Mouse (Mus musculus) testis, adult 2 months (tissue): Measurements from ENCODE around the gene Recql5. TPM values are rescaled to one million over a fixed set of nuclear protein-coding genes. Genes with fewer than 3 reads are reported as not detected.
A peak's percentile ranks its signal among the peaks of the same experiment; 100 is the strongest.

Experiments used
- H3K27ac ChIP-seq: fragments of 200-500 bp; 2 replicates; pipeline ENCODE4 v1.5.1; 2012; ENCODE audit warnings: low read depth, low read length; ENCODE audit not compliant: control insufficient read depth, insufficient read depth
- H3K27me3 ChIP-seq: fragments of 200-500 bp; 2 replicates; pipeline ENCODE4 v1.6.1; 2012; ENCODE audit warnings: mild to moderate bottlenecking, low read length, moderate library complexity; ENCODE audit not compliant: control insufficient read depth, insufficient read depth
- H3K36me3 ChIP-seq: fragments of 200-500 bp; 2 replicates; pipeline ENCODE4 v1.6.1; 2012; ENCODE audit warnings: mild to moderate bottlenecking, low read length; ENCODE audit not compliant: control insufficient read depth, insufficient read depth
- H3K4me1 ChIP-seq: fragments of 200-500 bp; 2 replicates; pipeline ENCODE4 v1.6.1; 2012; ENCODE audit warnings: low read length; ENCODE audit not compliant: control insufficient read depth, insufficient read depth
- H3K4me3 ChIP-seq: fragments of 200-500 bp; 2 replicates; pipeline ENCODE4 v1.5.1; 2012; ENCODE audit warnings: low read depth, mild to moderate bottlenecking, low read length, moderate library complexity, mixed read lengths; ENCODE audit not compliant: control insufficient read depth
- CTCF ChIP-seq: fragments of 200-500 bp; IDR thresholded peaks from 2 replicates; pipeline ENCODE4 v1.5.1; 2012; ENCODE audit warnings: low read depth, mild to moderate bottlenecking, inconsistent platforms, low read length, moderate library complexity; ENCODE audit not compliant: control insufficient read depth, insufficient read depth, insufficient replicate concordance
- POLR2A ChIP-seq: fragments of 200-500 bp; IDR thresholded peaks from 2 replicates; pipeline ENCODE4 v1.6.1; 2012; ENCODE audit warnings: low read depth, mild to moderate bottlenecking, inconsistent platforms, low read length, moderate library complexity; ENCODE audit not compliant: control insufficient read depth
- polyA plus RNA-seq: library from polyadenylated mRNA; depleted of rRNA; stranded (reverse); fragments of >200 nt; gene quantifications from 2 replicates; pipeline ENCODE4 v1.2.3, GENCODE M21; 2012

Gene Recql5
- polyA plus RNA-seq, 1 experiment = 30.3 TPM

DNA sequence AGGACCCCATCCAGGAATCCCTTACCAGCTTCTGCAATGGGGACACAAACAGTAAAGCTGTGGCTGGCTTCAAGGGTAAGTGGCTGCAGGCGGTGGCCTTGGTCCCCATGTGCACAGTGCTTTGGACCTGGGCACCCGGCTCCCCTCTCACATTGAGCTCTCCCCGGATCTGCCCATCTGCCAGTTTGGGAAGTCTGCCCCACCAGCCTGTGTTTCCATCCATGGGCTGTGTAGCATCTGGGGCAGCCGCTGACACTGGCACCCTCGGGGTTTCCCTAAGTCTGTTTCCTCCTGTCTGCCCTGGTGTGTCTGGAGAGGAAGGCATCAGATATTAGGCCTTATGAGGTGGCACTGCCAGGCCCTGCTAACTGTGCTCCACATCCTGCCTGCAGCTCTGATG is 45.3 kb downstream of the Recql5 start:
- H3K27me3 ChIP-seq = no peaks in the 10 kb centered on the region
- H3K27ac ChIP-seq = no peak overlapping the region
- H3K4me1 ChIP-seq = peaks cover 3% of the 10 kb centered on the region
- TF ChIP-seq CTCF (no peak), POLR2A (no peak)
- no peak overlapping the region for H3K4me3 ChIP-seq
- H3K36me3 ChIP-seq = no peaks in the 10 kb centered on the region

DNA sequence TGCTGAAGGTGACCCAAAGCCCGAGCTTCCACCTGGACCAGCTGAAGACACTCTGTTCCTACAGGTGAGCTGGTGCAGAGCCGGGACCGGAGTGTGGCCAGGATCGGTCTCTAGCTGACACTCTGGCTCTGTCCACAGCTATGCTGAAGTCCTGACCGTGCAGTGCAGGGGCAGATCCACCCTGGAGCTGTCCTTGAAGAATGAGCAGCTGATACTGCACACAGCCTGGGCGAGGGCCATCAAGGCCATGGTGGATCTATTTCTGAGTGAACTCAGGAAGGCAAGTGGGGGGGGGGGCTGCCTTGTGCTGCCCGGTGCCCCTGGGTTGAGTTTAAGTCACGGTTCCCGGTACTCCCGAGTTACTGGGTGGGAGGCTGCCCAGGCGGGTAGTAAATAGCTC is 46.8 kb downstream of the Recql5 start:
- TF ChIP-seq CTCF (no peak), POLR2A (no peak)

DNA sequence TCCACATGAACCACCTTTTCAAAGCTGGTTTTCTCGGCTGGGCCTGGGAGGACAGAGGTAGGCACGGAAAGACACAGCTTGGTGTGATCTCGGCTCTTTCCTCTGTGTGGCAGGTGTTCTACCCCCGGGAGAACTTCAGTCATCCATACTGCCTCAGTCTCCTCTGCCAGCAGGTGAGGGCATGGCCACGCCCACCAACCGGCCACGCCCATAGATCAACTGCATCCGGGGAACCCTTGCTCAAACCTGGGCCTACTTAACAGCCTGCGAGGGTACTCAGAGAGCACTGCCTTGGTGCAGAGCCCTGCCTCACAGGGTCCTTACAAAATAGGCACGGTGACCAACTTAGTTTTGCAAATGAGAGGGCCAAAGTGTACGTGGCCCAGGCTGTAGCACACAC is 48.0 kb downstream of the Recql5 start:
- H3K36me3 ChIP-seq = no peaks in the 10 kb centered on the region
- no peaks in the 10 kb centered on the region for H3K27me3 ChIP-seq
- no peak overlapping the region for H3K27ac ChIP-seq
- H3K4me1 ChIP-seq = peaks cover 3% of the 10 kb centered on the region
- TF ChIP-seq CTCF (no peak), POLR2A (no peak)
- H3K4me3 ChIP-seq = no peak overlapping the region

More for the DNA sequence above, 46.8 kb downstream of the Recql5 start:
- Histone ChIP-seq H3K4me1 (peaks cover 3% of the 10 kb centered on the region), H3K36me3 (no peaks in the 10 kb centered on the region), H3K4me3 (no peak overlapping the region), H3K27ac (no peak overlapping the region), H3K27me3 (no peaks in the 10 kb centered on the region)

DNA sequence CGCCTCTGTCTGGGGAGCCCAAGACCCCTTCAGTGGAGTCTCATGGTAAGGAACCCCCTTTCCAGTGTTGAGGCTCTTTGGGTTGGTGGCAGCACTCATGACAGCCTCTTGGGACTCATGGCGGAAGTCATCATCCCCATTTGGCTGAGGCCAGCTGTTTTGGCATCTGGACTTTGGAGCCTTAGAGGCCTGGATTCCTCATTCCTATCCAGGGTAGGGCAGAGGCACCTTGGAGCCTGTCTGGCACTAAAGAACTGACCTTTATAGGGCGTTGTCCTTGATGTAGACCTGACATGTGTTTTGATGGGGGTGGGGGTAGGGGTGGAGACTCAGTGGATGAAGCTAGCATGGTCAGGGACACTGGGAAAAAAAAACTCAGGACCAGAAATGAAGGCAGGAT is 48.9 kb downstream of the Recql5 start:
- H3K4me1 ChIP-seq = peaks cover 3% of the 10 kb centered on the region
- TF ChIP-seq CTCF (no peak), POLR2A (no peak)
- no peak overlapping the region for H3K4me3 ChIP-seq
- H3K36me3 ChIP-seq = no peaks in the 10 kb centered on the region
- H3K27me3 ChIP-seq = no peaks in the 10 kb centered on the region
- no peak overlapping the region for H3K27ac ChIP-seq

DNA sequence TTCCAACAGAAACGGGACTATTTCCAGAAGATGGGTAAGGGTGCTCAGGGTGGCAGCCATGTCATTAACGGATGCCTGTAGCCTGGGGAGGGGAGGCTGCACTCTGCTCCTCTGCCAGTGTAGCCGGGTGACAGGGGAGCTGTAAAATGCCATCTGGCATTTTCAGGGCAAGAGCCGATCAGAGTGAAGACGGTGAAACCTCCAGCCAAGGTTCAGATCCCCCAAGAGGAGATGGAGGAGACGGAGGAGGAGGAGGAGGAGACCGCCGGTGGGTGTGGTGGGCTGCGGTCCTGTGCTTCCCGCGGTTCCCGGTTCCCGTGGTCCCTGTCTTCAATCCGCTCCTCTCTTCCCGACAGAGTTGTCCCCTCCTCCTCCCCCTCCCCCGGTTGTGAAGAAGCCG is 50.0 kb downstream of the Recql5 start:
- TF ChIP-seq CTCF = no peak
- Histone ChIP-seq H3K27me3 (no peaks in the 10 kb centered on the region), H3K4me1 (peaks cover 3% of the 10 kb centered on the region), H3K27ac (no peak overlapping the region), H3K36me3 (no peaks in the 10 kb centered on the region), H3K4me3 (peak overlapping the region; percentile 36)

DNA sequence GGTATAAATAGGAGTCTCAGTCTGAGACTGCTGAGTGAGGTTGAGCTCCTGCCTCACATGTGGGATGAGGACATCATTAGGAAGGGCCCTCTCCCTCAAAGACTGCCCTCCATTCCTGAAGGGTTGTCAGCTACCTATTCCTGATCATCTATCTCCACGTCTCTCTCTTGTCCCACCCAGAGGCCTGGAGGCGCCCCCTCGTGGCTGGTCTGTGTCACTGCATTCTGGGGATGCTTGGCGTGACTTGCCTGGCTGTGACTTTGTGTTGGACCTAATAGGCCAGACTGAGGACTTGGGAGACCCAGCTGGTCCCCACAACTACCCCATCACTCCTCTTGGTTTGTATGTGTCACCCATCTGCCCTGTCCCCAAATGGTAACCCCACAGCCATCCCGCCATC is 52.3 kb downstream of the Recql5 start:
- H3K27ac ChIP-seq = no peak overlapping the region
- H3K4me3 ChIP-seq = no peak overlapping the region
- TF ChIP-seq POLR2A = no peak
- TF ChIP-seq CTCF = peak; percentile 67
- no peaks in the 10 kb centered on the region for H3K36me3 ChIP-seq
- no peaks in the 10 kb centered on the region for H3K27me3 ChIP-seq
- H3K4me1 ChIP-seq = peaks cover 3% of the 10 kb centered on the region

DNA sequence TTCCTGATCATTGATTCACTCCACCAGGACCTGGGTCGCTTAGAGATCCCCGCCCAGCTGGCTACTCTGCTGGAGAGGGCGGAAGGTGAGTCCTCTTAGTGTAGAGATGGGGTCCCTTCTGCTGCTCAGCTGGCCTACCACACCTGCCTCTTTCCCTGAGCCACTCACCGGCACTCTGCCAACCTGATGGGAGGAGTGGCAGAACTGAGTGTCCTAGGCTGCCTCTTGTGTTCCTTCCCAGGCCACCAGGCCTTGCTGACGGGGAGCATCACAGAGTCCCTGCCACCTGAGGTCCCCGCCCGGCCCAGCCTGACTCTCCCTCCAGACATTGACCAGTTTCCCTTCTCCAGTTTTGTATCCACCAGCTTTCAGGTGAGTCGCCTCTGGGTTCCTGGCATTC is 55.2 kb downstream of the Recql5 start:
- no peaks in the 10 kb centered on the region for H3K4me1 ChIP-seq
- no peak overlapping the region for H3K27ac ChIP-seq
- H3K4me3 ChIP-seq = no peak overlapping the region
- TF ChIP-seq POLR2A (no peak), CTCF (no peak)
- no peaks in the 10 kb centered on the region for H3K27me3 ChIP-seq
- no peaks in the 10 kb centered on the region for H3K36me3 ChIP-seq

DNA sequence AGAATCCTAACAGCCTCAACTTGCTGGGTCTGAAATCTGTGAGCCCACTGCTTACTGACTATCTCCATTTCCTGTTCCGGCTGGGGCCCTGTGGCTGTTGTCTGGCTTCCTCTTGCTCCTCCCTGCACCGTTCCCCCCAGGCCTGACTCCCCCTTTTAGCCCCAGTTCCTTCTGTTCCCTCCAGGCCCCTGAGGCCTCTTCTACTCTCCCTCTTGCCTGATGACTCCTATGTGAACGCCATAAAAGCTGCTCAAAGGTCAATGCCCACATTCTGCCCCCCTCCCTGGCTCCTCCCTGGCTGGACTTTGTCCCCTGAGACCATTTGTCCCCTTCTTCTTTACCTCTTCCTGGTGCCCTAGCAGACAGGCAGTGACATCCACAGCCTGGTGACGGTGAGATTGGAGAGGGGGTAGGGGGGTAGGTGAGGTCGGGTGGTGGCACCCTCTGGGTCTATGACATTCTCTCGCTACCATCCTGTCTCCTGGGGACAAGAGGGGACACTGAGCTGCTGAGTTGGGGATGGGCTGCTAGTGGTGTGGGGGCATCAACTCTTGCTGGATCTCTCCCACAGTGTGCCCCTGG is 56.0 kb downstream of the Recql5 start:
- H3K27ac ChIP-seq = no peak overlapping the region
- no peaks in the 10 kb centered on the region for H3K36me3 ChIP-seq
- H3K4me3 ChIP-seq = no peak overlapping the region
- no peaks in the 10 kb centered on the region for H3K27me3 ChIP-seq
- TF ChIP-seq CTCF = no peak
- H3K4me1 ChIP-seq = no peaks in the 10 kb centered on the region
